Mouse (Mus musculus): Measurements from ENCODE around the gene Csrnp1. TPM values are rescaled to one million over a fixed set of nuclear protein-coding genes. Genes with fewer than 3 reads are reported as not detected.
"Not testable (repeated sequence)": the region's sequence is repeated elsewhere in the genome, so short reads cannot be mapped to it uniquely, and the experiment has no call there.

Gene Csrnp1
- polyA plus RNA-seq, 2 experiments = 0.38 to 2.2 TPM

DNA sequence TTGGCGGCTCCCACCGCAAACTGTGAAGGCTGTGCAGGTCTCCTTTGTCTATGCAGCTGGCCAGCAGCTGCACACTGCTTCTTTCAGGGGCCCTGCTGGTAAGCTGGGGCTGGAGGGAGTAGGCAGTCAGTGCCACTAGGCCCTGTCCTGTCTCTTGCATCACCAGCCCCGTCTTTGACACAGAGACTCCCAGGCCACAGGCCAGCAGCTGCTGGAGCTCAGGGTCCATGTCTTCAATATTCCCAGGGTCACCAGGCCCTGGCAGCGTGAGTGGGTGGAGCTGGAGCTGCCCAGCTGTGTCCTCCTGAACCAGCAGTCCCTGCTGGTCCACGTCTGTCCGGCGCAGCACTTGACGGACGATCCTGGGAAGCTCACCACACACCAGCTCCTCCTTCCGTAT lies 32.5 kb upstream of the Csrnp1 start:
- H3K36me3 ChIP-seq (replicated peaks; ENCODE audit: control insufficient read depth, insufficient read depth, low read depth) = no peaks in the 10 kb centered on the region
- no peaks in the 10 kb centered on the region for H3K4me1 ChIP-seq (replicated peaks; ENCODE audit: control insufficient read depth in 2 of 2, insufficient read depth in 2 of 2, low read length in 1 of 2)
- H3K4me2 ChIP-seq (ENCODE audit: low read depth) = no peak overlapping the region
- no peak for TF ChIP-seq EP300 (IDR thresholded peaks at IDR 0.05; ENCODE audit: low read depth)
- no peak for TF ChIP-seq CTCF (IDR thresholded peaks at IDR 0.05; ENCODE audit: low read depth)
- no peak for ATAC-seq (ENCODE audit: insufficient read depth)
- no peaks in the 10 kb centered on the region for H3K27me3 ChIP-seq (ENCODE audit: control insufficient read depth, insufficient read depth, low read length)
- H3K27ac ChIP-seq = no peak overlapping the region
- no peaks in the 10 kb centered on the region for H3K9me3 ChIP-seq (ENCODE audit: control insufficient read depth, low read length)
- no peak for DNase-seq (ENCODE audit: low read depth in 3 of 3, low spot score in 3 of 3)
- 68% methylated on average over 10 of the region's 10 CpGs for WGBS (ENCODE audit: insufficient replicate concordance)
- no peak overlapping the region for H3K4me3 ChIP-seq (ENCODE audit: insufficient read depth in 1 of 2, low read depth in 2 of 2, low read length in 2 of 2)
- H3K9ac ChIP-seq (replicated peaks) = no peak overlapping the region

DNA sequence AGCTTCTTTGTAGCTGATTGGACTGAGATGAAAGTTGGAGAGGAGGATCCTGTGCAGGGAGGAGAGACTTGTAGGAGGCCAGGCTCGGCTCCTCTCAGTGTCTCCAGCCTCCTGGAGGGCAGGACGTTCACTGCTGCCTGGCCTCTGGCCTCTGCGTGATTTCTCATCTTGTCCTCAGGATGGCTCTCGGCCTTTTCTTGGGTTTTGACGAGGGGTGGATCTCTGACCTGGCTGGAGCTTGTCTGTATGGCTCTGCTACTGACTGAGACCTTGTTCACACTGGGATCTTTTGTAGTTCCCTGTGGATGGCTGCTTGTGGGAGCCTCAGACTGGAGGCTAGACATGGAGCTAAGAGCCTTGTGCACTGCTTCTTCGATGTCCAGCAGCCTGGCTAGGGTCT lies 30.4 kb upstream of the Csrnp1 start:
- H3K4me2 ChIP-seq (ENCODE audit: low read depth) = no peak overlapping the region
- DNase-seq (ENCODE audit: low read depth in 3 of 3, low spot score in 3 of 3) (no peak), ATAC-seq (ENCODE audit: insufficient read depth) (no peak)
- H3K36me3 ChIP-seq (replicated peaks; ENCODE audit: control insufficient read depth, insufficient read depth, low read depth) = no peaks in the 10 kb centered on the region
- TF ChIP-seq CTCF (IDR thresholded peaks at IDR 0.05; ENCODE audit: low read depth) (no peak), EP300 (IDR thresholded peaks at IDR 0.05; ENCODE audit: low read depth) (no peak)
- H3K4me3 ChIP-seq (ENCODE audit: insufficient read depth in 1 of 2, low read depth in 2 of 2, low read length in 2 of 2) = no peak overlapping the region
- WGBS (ENCODE audit: insufficient replicate concordance) = 59% methylated on average over 6 of the region's 6 CpGs
- H3K4me1 ChIP-seq (replicated peaks; ENCODE audit: control insufficient read depth in 2 of 2, insufficient read depth in 2 of 2, low read length in 1 of 2) = peaks cover 0 to 6% of the 10 kb centered on the region in 2 experiments; a peak in 1 of 4 replicates
- H3K9me3 ChIP-seq (ENCODE audit: control insufficient read depth, low read length) = no peaks in the 10 kb centered on the region
- no peaks in the 10 kb centered on the region for H3K27me3 ChIP-seq (ENCODE audit: control insufficient read depth, insufficient read depth, low read length)
- no peak overlapping the region for H3K9ac ChIP-seq (replicated peaks)
- no peak overlapping the region for H3K27ac ChIP-seq

DNA sequence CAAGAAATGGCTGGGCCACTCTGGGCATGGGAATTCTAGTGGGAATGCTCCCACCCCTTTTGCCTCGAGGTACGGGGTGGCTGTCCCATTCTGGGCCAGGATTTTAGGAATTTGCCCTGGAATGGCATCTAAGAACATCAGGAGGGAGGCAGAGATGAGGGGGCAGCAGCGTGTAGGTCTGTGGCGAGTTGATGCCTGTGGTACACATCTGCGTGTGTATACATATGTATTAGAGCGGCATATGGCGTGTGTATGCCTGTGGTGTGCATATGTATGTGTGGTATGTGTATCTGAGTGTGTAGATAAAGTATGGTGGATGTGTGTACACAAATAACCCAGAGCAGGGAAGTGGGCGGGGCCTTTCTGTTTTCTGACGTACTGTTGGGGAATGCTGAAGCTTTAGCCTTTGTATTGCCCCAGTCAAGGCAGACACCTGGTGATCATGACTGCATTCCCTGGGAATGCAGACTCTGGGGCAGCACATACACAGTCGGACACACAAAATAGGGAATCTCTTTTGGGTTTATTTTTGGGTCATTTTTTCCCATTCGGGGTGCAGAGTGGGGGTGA lies 28.9 kb upstream of the Csrnp1 start:
- no peak for TF ChIP-seq EP300 (IDR thresholded peaks at IDR 0.05; ENCODE audit: low read depth)
- Histone ChIP-seq H3K36me3 (replicated peaks; ENCODE audit: control insufficient read depth, insufficient read depth, low read depth) (no peaks in the 10 kb centered on the region), H3K4me3 (ENCODE audit: insufficient read depth in 1 of 2, low read depth in 2 of 2, low read length in 2 of 2) (no peak overlapping the region), H3K27me3 (ENCODE audit: control insufficient read depth, insufficient read depth, low read length) (no peaks in the 10 kb centered on the region), H3K27ac (no peak overlapping the region), H3K4me2 (ENCODE audit: low read depth) (no peak overlapping the region), H3K9me3 (ENCODE audit: control insufficient read depth, low read length) (no peaks in the 10 kb centered on the region), H3K4me1 (replicated peaks; ENCODE audit: control insufficient read depth in 2 of 2, insufficient read depth in 2 of 2, low read length in 1 of 2) (peaks cover 0 to 6% of the 10 kb centered on the region in 2 experiments; a peak in 1 of 4 replicates), H3K9ac (replicated peaks) (no peak overlapping the region)
- 52% methylated on average over 11 of the region's 11 CpGs for WGBS (ENCODE audit: insufficient replicate concordance)
- ATAC-seq (ENCODE audit: insufficient read depth) = no peak
- no peak for DNase-seq (ENCODE audit: low read depth in 3 of 3, low spot score in 3 of 3)

DNA sequence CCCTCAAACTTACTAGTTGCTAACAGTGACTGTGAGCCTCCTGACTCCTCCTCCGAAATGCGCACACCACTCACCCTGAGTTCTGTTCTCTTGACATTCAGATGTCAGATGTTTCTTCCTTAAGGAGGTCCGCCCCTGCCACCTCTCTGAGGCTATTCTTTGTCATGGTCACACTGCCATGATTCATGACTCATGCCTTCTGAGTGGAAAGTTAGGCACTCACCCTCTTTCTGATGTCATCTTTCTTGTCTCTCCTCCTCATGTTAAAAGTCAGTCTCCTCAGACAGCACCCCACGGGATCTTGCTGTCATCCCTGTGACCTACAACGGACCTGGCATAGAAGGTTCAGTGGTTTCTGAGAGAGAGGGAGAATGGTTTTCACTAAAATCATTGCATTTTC lies 28.3 kb upstream of the Csrnp1 start:
- no peak for ATAC-seq (ENCODE audit: insufficient read depth)
- no peak overlapping the region for H3K27ac ChIP-seq
- no peaks in the 10 kb centered on the region for H3K27me3 ChIP-seq (ENCODE audit: control insufficient read depth, insufficient read depth, low read length)
- 69% methylated on average over 5 of the region's 5 CpGs for WGBS (ENCODE audit: insufficient replicate concordance)
- no peak overlapping the region for H3K4me3 ChIP-seq (ENCODE audit: insufficient read depth in 1 of 2, low read depth in 2 of 2, low read length in 2 of 2)
- no peak overlapping the region for H3K4me2 ChIP-seq (ENCODE audit: low read depth)
- no peaks in the 10 kb centered on the region for H3K36me3 ChIP-seq (replicated peaks; ENCODE audit: control insufficient read depth, insufficient read depth, low read depth)
- H3K4me1 ChIP-seq (replicated peaks; ENCODE audit: control insufficient read depth in 2 of 2, insufficient read depth in 2 of 2, low read length in 1 of 2) = peaks cover 0 to 6% of the 10 kb centered on the region in 2 experiments; a peak in 1 of 4 replicates
- TF ChIP-seq EP300 (IDR thresholded peaks at IDR 0.05; ENCODE audit: low read depth) (no peak), CTCF (IDR thresholded peaks at IDR 0.05; ENCODE audit: low read depth) (no peak)
- no peak overlapping the region for H3K9ac ChIP-seq (replicated peaks)
- no peaks in the 10 kb centered on the region for H3K9me3 ChIP-seq (ENCODE audit: control insufficient read depth, low read length)
- DNase-seq (ENCODE audit: low read depth in 3 of 3, low spot score in 3 of 3) = no peak

DNA sequence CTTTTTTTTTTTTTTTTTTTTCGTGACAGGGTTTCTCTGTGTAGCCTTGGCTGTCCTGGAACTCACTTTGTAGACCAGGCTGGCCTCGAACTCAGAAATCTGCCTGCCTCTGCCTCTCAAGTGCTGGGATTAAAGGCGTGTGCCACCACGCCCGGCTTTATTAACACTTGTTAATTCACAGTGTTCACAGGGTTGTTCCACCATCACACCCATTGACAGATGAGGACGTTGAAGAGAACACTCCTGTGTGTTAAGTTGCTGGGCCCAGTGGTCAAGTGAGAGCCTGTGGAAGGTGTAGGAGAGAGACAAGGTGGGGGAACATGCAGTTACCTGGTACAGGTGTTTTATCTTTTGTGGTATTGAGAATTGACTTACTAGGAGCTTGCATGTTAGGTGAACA lies 27.7 kb upstream of the Csrnp1 start:
- not testable (repeated sequence) for H3K9ac ChIP-seq (replicated peaks); H3K27me3 ChIP-seq (ENCODE audit: control insufficient read depth, insufficient read depth, low read length); H3K4me3 ChIP-seq (ENCODE audit: insufficient read depth in 1 of 2, low read depth in 2 of 2, low read length in 2 of 2); H3K36me3 ChIP-seq (replicated peaks; ENCODE audit: control insufficient read depth, insufficient read depth, low read depth); H3K27ac ChIP-seq; H3K9me3 ChIP-seq (ENCODE audit: control insufficient read depth, low read length); DNase-seq (ENCODE audit: low read depth in 3 of 3, low spot score in 3 of 3); ATAC-seq (ENCODE audit: insufficient read depth); H3K4me1 ChIP-seq (replicated peaks; ENCODE audit: control insufficient read depth in 2 of 2, insufficient read depth in 2 of 2, low read length in 1 of 2); H3K4me2 ChIP-seq (ENCODE audit: low read depth)
- WGBS (ENCODE audit: insufficient replicate concordance) = 51% methylated on average over 6 of the region's 6 CpGs

All from liver, embryonic 14.5 days (tissue).